Mouse (Mus musculus) intestine, postnatal 0 days (tissue): ENCODE data around the gene L3mbtl1. TPM values are rescaled to one million over a fixed set of nuclear protein-coding genes. Genes with fewer than 3 reads are reported as not detected.
A peak's percentile ranks its signal among the peaks of the same experiment; 100 is the strongest.

ENCODE experiments used
- ATAC-seq: fragments of 200-750 bp; cut with Nextera tagmentation; 2 replicates; pipeline ENCODE4 v1.8.0; 2017; ENCODE audit warnings: mild to moderate bottlenecking, moderate TSS enrichment, moderate library complexity
- H3K27ac ChIP-seq: fragments of 300-500 bp; sonication (generic); 2 replicates; pipeline ENCODE4 v1.5.1; 2014; ENCODE audit warnings: mild to moderate bottlenecking, low read depth, low read length, moderate library complexity
- H3K27me3 ChIP-seq: fragments of 300-500 bp; sonication (generic); replicated peaks from 2 replicates; pipeline ENCODE4 v1.6.1; 2014; ENCODE audit warnings: low read length, mixed read lengths; ENCODE audit not compliant: control insufficient read depth, insufficient read depth
- H3K36me3 ChIP-seq: fragments of 300-500 bp; sonication (generic); 2 replicates; pipeline ENCODE4 v1.6.1; 2014; ENCODE audit warnings: mild to moderate bottlenecking, moderate library complexity; ENCODE audit not compliant: control insufficient read depth, insufficient read depth
- H3K4me1 ChIP-seq: fragments of 300-500 bp; sonication (generic); replicated peaks from 2 replicates; pipeline ENCODE4 v1.6.1; 2014; ENCODE audit warnings: antibody characterized with exemption, low read length, mixed read lengths; ENCODE audit not compliant: control insufficient read depth, insufficient read depth
- H3K4me2 ChIP-seq: fragments of 300-500 bp; sonication (generic); replicated peaks from 2 replicates; pipeline ENCODE4 v1.6.1; 2014; ENCODE audit warnings: low read depth, mild to moderate bottlenecking, moderate library complexity
- H3K4me3 ChIP-seq: fragments of 300-500 bp; sonication (generic); 2 replicates; pipeline ENCODE4 v1.5.1; 2014; ENCODE audit warnings: low read depth, low read length
- H3K9ac ChIP-seq: fragments of 300-500 bp; sonication (generic); 2 replicates; pipeline ENCODE4 v1.6.1; 2014; ENCODE audit warnings: mild to moderate bottlenecking, low read depth, low read length
- H3K9me3 ChIP-seq: fragments of 300-500 bp; sonication (generic); 2 replicates; pipeline ENCODE4 v1.6.1; 2016; ENCODE audit warnings: mixed run types; ENCODE audit not compliant: control insufficient read depth
- CTCF ChIP-seq: sonication (generic); IDR thresholded peaks from 2 replicates; pipeline ENCODE4 v1.5.1; 2016; ENCODE audit warnings: low read depth, mild to moderate bottlenecking, control low read depth, antibody characterized with exemption, moderate library complexity
- WGBS: fragments of 180-500 bp; shearing (Covaris S2); extraction: QIAGEN DNeasy Blood & Tissue Kit; methylation state at CpG from one replicate; pipeline ENCODE4 v1.1.7; 2014; 5-methylcytosine and 5-hydroxymethylcytosine counted together
- polyA plus RNA-seq: library from polyadenylated mRNA; unstranded; fragments of >200 nt; fragmentation: Nextera tagmentation; extraction: Ambion mirVana; gene quantifications from 2 replicates; pipeline ENCODE4 v1.2.1, GENCODE M21; 2015

The L3mbtl1 gene
- polyA plus RNA-seq, 1 experiment from 2014 or later, result 0.25 TPM

DNA sequence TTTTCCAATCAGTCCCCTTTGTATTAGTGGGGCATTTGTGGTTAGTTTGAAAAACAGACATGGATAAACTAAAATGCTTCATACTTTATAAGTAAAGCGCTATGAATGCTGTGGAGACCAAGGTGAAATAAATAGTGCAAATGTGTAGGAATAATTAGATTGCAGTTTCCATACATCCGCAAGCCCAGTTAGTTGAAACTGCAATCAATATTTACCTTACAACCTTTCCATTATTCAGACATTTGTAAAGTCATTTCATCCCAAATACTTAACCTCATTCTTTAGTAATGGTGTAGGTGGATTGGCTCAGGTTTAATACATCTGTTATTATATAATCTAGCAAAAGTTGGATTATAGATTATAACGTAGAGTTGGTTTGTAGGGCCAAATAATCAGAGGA is 7.6 kb upstream of the L3mbtl1 start:
- Histone ChIP-seq H3K4me2 (no peak overlapping the region), H3K36me3 (peaks cover 61% of the 10 kb centered on the region), H3K4me3 (no peak overlapping the region), H3K4me1 (peaks cover 4% of the 10 kb centered on the region; the same call in 1 of the 2 replicates), H3K27me3 (no peaks in the 10 kb centered on the region), H3K27ac (no peak overlapping the region), H3K9me3 (no peaks in the 10 kb centered on the region), H3K9ac (no peak overlapping the region)
- 95% methylated on average over 3 of the region's 3 CpGs for WGBS
- no peak for ATAC-seq
- TF ChIP-seq CTCF, result no peak

- no peak overlapping the region for H3K9ac ChIP-seq
- H3K4me1 ChIP-seq, result peaks cover 8% of the 10 kb centered on the region; the same call in 1 of the 2 replicates
- peaks cover 15% of the 10 kb centered on the region; the same call in 1 of the 2 replicates for H3K27me3 ChIP-seq
- no peak overlapping the region for H3K27ac ChIP-seq
- ATAC-seq, result no peak
- no peak overlapping the region for H3K4me2 ChIP-seq
- peaks cover 51% of the 10 kb centered on the region for H3K36me3 ChIP-seq
- no peak overlapping the region for H3K4me3 ChIP-seq
- TF ChIP-seq CTCF, result no peak
- H3K9me3 ChIP-seq, result no peaks in the 10 kb centered on the region
- WGBS, result 47% methylated on average over 1 of the region's 1 CpGs
Observed at GRCm38 (mm10) chr2:162939562-162939961, 3.7 kb upstream of the L3mbtl1 start.

- ATAC-seq, result no peak
- 9% methylated on average over 11 of the region's 11 CpGs for WGBS
- TF ChIP-seq CTCF, result no peak
Observed at GRCm38 (mm10) chr2:162943931-162944330, 659 bp downstream of the L3mbtl1 start.

GRCm38 (mm10) chr2:162946964-162947363 is 3.7 kb downstream of the L3mbtl1 start:
- ATAC-seq, result no peak
- Histone ChIP-seq H3K27me3 (peaks cover 15% of the 10 kb centered on the region; the same call in 1 of the 2 replicates), H3K4me2 (no peak overlapping the region), H3K4me3 (no peak overlapping the region), H3K4me1 (peaks cover 8% of the 10 kb centered on the region; the same call in 1 of the 2 replicates), H3K9me3 (no peaks in the 10 kb centered on the region), H3K9ac (no peak overlapping the region), H3K36me3 (no peaks in the 10 kb centered on the region), H3K27ac (no peak overlapping the region)
- 86% methylated on average over 5 of the region's 5 CpGs for WGBS
- TF ChIP-seq CTCF, result no peak

More at GRCm38 (mm10) chr2:162943931-162944330, 659 bp downstream of the L3mbtl1 start:
- H3K4me3 ChIP-seq, result peak overlapping the region; percentile 58; the same call in 1 of the 2 replicates
- peaks cover 13% of the 10 kb centered on the region for H3K36me3 ChIP-seq
- H3K4me1 ChIP-seq, result peaks cover 8% of the 10 kb centered on the region; the same call in 1 of the 2 replicates
- H3K9ac ChIP-seq, result no peak overlapping the region
- peaks cover 15% of the 10 kb centered on the region; the same call in 1 of the 2 replicates for H3K27me3 ChIP-seq
- no peak overlapping the region for H3K27ac ChIP-seq
- H3K9me3 ChIP-seq, result no peaks in the 10 kb centered on the region
- peak overlapping the region; percentile 90 for H3K4me2 ChIP-seq

DNA sequence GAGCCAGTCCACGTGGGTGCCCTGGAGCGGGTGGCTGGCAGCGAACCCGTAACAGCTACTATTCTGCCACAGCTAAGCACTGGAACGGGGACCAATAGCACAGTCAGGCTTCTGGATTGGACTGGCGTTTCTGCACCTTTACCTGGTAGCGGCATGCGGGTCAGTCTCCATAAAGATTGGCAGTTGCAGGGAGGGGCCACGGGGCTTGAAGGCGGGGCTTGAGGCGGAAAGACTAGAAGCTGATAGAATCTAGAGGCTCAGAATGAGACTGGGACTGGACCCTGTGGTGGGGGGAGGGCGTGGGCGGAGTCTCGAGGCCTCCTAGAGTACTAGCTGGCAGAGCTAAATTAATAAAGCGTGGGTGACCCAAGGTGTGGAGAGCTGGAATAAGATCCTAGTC is 4.5 kb downstream of the L3mbtl1 start:
- Histone ChIP-seq H3K27ac (no peak overlapping the region), H3K36me3 (no peaks in the 10 kb centered on the region), H3K9me3 (no peaks in the 10 kb centered on the region), H3K9ac (no peak overlapping the region), H3K4me2 (peak overlapping the region; percentile 54), H3K4me3 (peak overlapping the region; percentile 2; the same call in 1 of the 2 replicates), H3K27me3 (peaks cover 14% of the 10 kb centered on the region; the same call in 1 of the 2 replicates), H3K4me1 (peaks cover 5% of the 10 kb centered on the region; the same call in 1 of the 2 replicates)
- peak; percentile 23; the same call in 1 of the 2 replicates for ATAC-seq
- WGBS, result 44% methylated on average over 15 of the region's 15 CpGs
- no peak for TF ChIP-seq CTCF

DNA sequence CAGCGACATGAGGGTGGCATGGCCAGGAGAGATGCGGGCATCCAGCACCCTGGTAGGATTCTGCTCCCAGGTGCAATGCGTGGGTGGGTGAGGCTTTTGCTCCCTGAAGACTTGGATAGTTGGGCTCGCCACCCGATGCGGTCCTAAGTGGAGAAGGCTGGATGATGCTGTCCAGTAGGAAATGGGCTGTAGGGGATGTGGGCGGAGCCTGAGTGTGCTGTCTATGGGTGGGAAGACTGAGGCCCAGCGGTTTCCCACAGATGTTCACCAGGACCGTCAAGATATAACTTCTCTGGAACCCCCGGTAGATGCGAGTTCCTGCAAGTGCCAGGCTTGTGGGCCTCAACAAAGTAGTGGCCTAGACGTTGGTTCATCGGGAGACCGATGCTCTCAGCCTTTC is 4.9 kb downstream of the L3mbtl1 start:
- no peak for ATAC-seq
- Histone ChIP-seq H3K27ac (no peak overlapping the region), H3K9ac (no peak overlapping the region), H3K4me2 (peak overlapping the region; percentile 54), H3K4me3 (peak overlapping the region; percentile 2; the same call in 1 of the 2 replicates), H3K36me3 (no peaks in the 10 kb centered on the region), H3K27me3 (0 out of 2 replicates have a peak, but pooled peaks cover 10% of the 10 kb centered on the region), H3K4me1 (0 out of 2 replicates have a peak, but pooled peaks cover 3% of the 10 kb centered on the region), H3K9me3 (no peaks in the 10 kb centered on the region)
- TF ChIP-seq CTCF, result no peak
- 68% methylated on average over 14 of the region's 14 CpGs for WGBS

DNA sequence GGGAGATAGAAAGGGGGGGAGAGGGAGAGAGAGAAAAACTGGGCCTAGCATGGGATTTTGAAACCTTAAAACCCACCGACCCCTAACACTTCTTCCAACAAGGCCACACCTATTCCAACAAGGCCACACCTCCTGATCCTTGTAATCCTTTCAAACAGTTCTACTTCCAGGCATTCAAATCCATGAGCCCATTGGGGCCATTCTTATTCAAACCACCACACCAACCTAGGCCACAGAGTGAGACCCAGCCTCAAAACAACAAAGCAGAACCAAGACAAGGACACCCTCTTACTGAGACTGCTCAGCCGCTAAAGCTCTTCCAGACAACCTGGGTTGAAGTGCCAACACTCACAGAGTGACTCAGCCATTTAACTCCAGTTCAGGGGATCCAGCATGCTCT is 7.5 kb downstream of the L3mbtl1 start:
- no peak overlapping the region for H3K4me3 ChIP-seq
- no peaks in the 10 kb centered on the region for H3K27me3 ChIP-seq
- H3K36me3 ChIP-seq, result no peaks in the 10 kb centered on the region
- no peak overlapping the region for H3K4me2 ChIP-seq
- no peak overlapping the region for H3K27ac ChIP-seq
- no peaks in the 10 kb centered on the region for H3K9me3 ChIP-seq
- 94% methylated on average over 2 of the region's 2 CpGs for whole genome bisulfite sequencing
- no peak for TF ChIP-seq CTCF
- no peaks in the 10 kb centered on the region for H3K4me1 ChIP-seq
- no peak for ATAC-seq
- no peak overlapping the region for H3K9ac ChIP-seq
